Mouse (Mus musculus) forelimb bud, embryonic 11.5 days (tissue): ENCODE measurements around the gene Scoc.
"Not testable (repeated sequence)": the region's sequence is repeated elsewhere in the genome, so short reads cannot be mapped to it uniquely, and the experiment has no call there.

ENCODE experiments used
- DNase-seq: peaks from one replicate; pipeline ENCODE4 v3.0.0-alpha.2; 2012; ENCODE audit warnings: low read depth, low spot score

Gene Scoc

GRCm38 (mm10) chr8:83458222-83458621 lies at the start of gene Scoc:
TSS of gene Scoc (minus strand) at chr8:83458391.
- no peak for DNase-seq

- no peak for DNase-seq
Observed at GRCm38 (mm10) chr8:83459606-83460005, 1.4 kb upstream of the Scoc start.

GRCm38 (mm10) chr8:83457121-83457520 lies 1.1 kb downstream of the Scoc start:
- no peak for DNase-seq

GRCm38 (mm10) chr8:83451056-83451455 lies 7.1 kb downstream of the Scoc start:
- peak; percentile 31 for DNase-seq

GRCm38 (mm10) chr8:83449960-83450359 lies 8.2 kb downstream of the Scoc start:
- DNase-seq = peak; percentile 48

- no peak for DNase-seq
Observed at GRCm38 (mm10) chr8:83443052-83443400, 15.2 kb downstream of the Scoc start.

- peak; percentile 99 for DNase-seq
Observed at GRCm38 (mm10) chr8:83442243-83443051, 15.7 kb downstream of the Scoc start.

GRCm38 (mm10) chr8:83441656-83442242 lies 16.4 kb downstream of the Scoc start:
- DNase-seq = peak; percentile 8

GRCm38 (mm10) chr8:83437077-83437476 lies 21.1 kb downstream of the Scoc start:
- DNase-seq = no peak

GRCm38 (mm10) chr8:83429071-83429524 lies 29.1 kb downstream of the Scoc start:
- no peak for DNase-seq

- DNase-seq = not testable (repeated sequence)
Observed at GRCm38 (mm10) chr8:83428621-83429020, 29.6 kb downstream of the Scoc start.

- no peak for DNase-seq
Observed at GRCm38 (mm10) chr8:83426949-83427348, 31.2 kb downstream of the Scoc start.

GRCm38 (mm10) chr8:83426104-83426759 lies 32.0 kb downstream of the Scoc start:
- DNase-seq = no peak

- no peak for DNase-seq
Observed at GRCm38 (mm10) chr8:83425202-83425601, 33.0 kb downstream of the Scoc start.

GRCm38 (mm10) chr8:83423032-83423825 lies 35.0 kb downstream of the Scoc start:
- no peak for DNase-seq

- DNase-seq = no peak
Observed at GRCm38 (mm10) chr8:83421354-83421753, 36.8 kb downstream of the Scoc start.

- DNase-seq = no peak
Observed at GRCm38 (mm10) chr8:83418805-83419516, 39.2 kb downstream of the Scoc start.

GRCm38 (mm10) chr8:83417970-83418369 lies 40.2 kb downstream of the Scoc start:
- DNase-seq = no peak

GRCm38 (mm10) chr8:83416878-83417277 lies 41.3 kb downstream of the Scoc start:
- no peak for DNase-seq

GRCm38 (mm10) chr8:83408496-83408895 lies 49.7 kb downstream of the Scoc start:
- no peak for DNase-seq

- peak; percentile 82 for DNase-seq
Observed at GRCm38 (mm10) chr8:83406836-83407235, 51.4 kb downstream of the Scoc start.
